Mouse (Mus musculus) cerebellum, postnatal 10 days (tissue): ENCODE data around the gene Nbas.
A peak's percentile ranks its signal among the peaks of the same experiment; 100 is the strongest.

ENCODE experiments used
- DNase-seq, 2 experiments: peaks; one replicate each; pipeline ENCODE4 v3.0.0; 2021; ENCODE audit warnings: mixed read lengths in 2 of 2

Gene Nbas

DNA sequence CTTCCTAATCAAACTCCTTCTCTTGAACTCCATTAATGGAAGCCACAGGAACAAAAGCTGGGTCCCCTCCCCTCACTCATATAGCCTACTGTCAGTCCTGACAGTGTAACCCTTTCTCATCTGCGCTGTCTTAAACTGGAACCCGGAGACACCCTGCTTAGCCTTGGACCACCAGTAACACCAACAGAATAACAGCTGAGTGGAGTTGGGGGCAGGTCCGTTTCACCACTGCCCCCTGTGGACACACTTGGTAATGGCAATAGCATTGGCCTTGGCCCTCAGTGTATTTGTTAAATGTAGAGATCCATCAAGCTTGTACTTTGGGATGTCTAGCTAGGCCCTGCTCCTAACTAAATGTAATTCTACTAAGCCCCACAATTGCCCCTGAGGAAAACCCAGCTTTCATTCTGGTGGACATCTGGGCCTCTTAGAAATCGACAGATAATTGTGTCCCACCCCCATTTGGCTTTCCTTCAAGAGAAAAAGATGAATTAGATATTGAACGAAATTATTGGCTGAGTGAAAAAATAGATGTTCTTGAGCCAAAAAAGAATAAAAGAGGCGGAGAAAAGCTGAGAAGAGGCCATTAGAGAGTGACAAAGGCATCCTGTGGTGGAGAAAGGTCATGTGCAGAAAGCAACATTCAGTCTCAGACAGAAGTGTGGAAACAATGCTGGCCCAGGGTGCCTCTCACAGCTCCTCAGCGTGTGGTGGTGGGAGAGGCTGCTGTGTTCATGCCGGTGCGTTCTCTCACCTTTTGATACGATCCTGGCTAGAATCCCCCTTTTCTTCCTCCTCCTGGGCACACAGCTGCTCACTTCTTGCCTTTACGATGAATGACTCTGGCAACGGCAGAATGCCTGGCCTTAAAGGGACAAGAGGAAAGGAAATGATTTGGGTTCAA is 358.1 kb downstream of the Nbas start:
- peak; percentile 69 to 73 for DNase-seq
